Mouse (Mus musculus) urinary bladder, postnatal 25 days (tissue): ENCODE data around the gene Gch1.
A peak's percentile ranks its signal among the peaks of the same experiment; 100 is the strongest.

Experiments
- DNase-seq: peaks from one replicate; pipeline ENCODE4 v3.0.0; 2022; ENCODE audit warnings: low spot score

Gene Gch1

DNA sequence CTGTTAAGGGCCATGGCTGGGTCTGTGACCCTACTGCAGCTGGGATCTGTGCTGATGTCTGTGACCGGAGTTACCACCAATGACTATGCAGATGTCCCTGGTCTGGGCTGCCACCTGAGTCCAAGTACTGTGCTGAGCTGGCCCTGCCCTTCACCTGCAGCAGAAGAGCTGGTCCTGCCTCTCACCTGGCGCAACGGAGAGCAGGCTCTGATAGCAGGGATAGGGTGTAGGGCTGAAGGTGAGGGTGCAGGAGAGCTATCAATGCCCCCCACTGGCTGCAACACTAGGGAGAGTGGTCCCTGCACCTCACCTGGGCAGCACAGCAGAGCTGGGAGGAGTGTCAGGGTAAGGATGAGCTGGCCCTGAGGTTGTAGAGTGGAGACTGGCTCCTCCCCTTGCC is 17.4 kb upstream of the Gch1 start:
- DNase-seq = no peak

- no peak for DNase-seq
These were observed 16.2 kb upstream of the Gch1 start for GRCm38 (mm10) chr14:47205270-47205972.

GRCm38 (mm10) chr14:47197340-47197739 is 8.1 kb upstream of the Gch1 start:
- no peak for DNase-seq

GRCm38 (mm10) chr14:47196711-47197110 is 7.5 kb upstream of the Gch1 start:
- no peak for DNase-seq

- DNase-seq = no peak
These were observed 4.9 kb upstream of the Gch1 start for GRCm38 (mm10) chr14:47194096-47194495.

DNA sequence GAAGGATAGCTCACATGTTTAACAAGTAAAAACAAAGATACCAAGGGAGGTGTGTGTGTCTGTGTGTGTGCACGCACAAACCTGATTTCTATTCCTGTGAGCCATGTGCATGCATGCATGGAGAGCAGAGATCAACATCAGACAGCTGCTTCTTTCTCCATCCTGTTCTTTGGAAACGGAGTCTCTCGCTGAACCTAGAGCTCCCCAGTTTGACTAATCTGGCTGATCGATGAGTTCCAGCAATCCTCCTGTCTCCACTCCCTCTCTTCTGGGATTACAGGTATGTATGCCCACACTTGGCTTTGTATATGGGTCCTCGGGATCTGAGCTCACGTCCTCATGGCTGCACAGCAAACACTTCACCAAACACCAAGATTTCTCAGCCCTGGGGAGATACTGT is 4.3 kb upstream of the Gch1 start:
- no peak for DNase-seq

DNA sequence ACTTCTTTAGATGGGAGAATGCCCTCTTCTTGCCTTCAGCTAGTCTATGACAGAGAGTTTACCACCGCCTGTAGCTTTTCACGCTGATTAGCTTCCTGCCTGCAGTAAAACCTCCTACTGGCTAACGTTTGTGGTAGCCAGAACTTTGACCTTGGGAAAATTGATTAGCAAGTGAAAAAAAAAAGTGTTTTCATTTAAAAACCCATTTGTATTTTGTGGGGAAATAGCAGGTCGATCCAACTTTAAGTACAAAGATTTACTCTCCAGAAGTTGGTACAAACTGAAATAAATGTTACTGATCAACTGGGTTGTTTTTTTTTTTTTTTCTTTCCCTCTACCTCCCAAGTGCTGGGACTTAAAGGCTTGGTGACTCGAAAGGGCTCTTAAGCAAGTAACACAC is 2.6 kb upstream of the Gch1 start:
- DNase-seq = no peak

GRCm38 (mm10) chr14:47190626-47191025 is 1.4 kb upstream of the Gch1 start:
- no peak for DNase-seq

DNA sequence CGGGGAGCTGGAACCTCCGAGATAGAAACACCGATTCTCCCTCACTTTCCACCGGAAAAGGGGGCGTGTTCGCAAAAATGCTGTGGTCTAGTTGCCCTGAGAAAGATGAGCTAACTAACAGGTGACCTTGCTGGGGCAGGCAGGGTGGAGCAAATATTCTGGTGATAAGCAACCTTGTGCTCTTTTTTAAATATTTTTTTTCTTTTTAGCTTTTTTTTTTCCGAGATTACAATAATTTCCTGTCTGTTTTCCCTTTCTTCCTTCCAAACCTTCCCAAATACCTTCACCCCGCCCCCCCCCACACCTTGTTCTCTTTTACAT is 382 bp upstream of the Gch1 start:
- DNase-seq = no peak

DNA sequence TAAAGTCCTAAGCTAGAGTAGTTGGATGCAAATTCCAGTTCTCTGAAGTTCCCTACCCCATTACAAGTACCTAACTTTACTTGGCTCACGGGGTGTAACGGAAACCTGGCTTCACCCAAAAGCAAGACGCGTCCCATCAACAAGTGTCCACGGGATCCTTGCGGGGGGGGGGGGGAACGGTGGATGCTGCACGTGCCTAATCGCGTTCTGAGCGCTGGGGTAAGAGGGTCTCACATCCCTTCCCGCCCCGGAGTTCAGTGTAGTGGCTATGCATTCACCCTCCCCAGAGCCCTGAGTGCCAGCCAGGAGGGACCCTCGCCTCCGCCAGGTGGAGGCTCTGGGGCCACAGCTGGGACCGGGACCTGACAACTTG is 752 bp downstream of the Gch1 start:
- no peak for DNase-seq

DNA sequence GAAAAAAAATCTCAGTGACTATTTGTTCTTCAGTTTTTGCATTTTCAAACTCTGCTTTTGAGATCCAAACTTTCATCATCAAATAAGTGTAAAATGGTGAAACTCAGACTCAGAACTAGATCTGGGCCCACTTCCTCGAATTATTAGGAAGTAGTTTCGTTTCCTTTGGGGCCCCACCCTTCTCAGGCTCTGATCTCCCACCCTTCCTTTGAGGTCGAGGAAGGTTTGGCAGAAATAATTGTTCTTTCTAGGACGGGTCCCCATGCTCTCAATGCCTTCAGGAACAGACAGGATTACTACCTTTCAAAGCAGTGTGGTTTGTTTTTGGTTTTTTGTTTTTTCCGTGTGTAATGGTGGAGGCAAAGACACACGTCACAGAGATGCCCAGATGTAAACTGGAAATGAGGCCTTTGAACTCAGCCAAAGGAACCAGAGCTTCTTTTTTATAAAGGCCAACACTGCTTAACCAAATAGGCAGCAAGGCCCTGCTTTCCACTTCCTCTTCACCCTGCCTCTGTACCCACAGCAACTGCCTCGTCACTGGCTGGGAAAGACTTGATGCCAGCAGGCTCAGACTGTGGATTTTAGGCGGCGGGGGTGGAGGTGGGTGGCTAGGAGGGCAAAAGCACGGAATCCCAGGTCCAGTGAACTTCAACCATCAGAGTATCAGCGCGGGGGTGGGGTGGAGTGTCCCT is 1.4 kb downstream of the Gch1 start:
- no peak for DNase-seq

- no peak for DNase-seq
These were observed 2.0 kb downstream of the Gch1 start for GRCm38 (mm10) chr14:47187261-47187660.

DNA sequence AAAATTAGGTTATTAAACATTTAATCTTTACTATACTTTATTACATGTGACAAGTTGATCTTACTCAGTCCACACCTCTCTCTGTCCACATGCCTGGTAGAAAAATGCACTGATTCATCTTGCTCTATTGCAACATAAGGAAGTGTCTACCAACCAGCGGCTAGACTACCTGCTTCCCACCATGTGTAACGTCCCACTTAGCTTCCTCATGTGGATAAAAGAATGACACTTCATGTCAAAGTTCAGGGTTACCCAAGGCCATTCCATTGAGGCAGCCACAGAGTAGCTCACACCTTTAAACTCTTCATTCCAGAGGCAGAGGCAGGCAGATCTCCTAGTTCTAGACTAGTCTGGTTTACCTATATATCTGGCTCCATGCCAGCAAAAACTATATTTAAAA is 2.7 kb downstream of the Gch1 start:
- no peak for DNase-seq

- DNase-seq = peak; percentile 39
These were observed 7.5 kb downstream of the Gch1 start for GRCm38 (mm10) chr14:47181497-47182290.

DNA sequence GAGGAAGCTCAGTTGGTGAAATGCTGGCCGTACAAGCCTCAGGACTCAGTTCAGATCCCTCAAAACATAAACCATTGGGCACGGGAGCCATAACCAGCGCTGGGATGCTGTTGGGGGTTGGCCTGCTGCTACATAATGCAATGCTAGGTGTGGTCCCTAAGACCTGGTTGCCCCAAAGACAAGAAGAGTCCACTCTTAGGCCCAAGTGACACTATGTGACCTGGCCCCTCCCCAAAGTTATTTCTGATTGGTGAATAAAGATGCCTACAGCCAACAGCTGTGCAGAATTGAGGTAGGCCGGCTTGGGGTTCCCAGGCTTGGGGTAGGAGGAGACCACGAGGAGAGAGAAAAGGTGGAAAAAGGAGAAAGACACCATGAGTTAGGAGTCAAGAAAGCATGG is 10.4 kb downstream of the Gch1 start:
- DNase-seq = no peak

GRCm38 (mm10) chr14:47177846-47178414 is 11.3 kb downstream of the Gch1 start:
- peak; percentile 8 for DNase-seq

GRCm38 (mm10) chr14:47176226-47176625 is 13.0 kb downstream of the Gch1 start:
- no peak for DNase-seq

DNA sequence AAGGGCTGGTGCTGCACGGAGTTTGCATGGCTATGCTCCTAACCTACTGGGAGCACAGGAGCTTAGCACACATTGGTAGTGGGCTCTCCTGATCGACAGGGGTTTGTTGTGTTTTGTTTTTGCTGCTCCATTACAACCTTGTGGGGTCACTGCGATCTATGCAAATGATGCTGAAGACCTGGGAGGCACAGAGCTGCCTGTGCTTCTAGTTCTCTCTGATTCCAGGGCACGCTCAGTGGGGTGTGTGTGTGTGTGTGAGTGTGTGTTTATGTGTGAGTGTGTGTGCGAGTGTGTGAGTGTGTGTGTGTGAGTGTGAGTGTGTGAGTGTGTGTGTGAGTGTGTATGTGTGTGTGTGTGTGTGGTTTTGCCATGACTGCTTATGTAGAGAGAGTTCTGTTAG is 14.1 kb downstream of the Gch1 start:
- DNase-seq = no peak

- DNase-seq = no peak
These were observed 17.1 kb downstream of the Gch1 start for GRCm38 (mm10) chr14:47172073-47172472.

GRCm38 (mm10) chr14:47170499-47171109 is 18.6 kb downstream of the Gch1 start:
- no peak for DNase-seq

DNA sequence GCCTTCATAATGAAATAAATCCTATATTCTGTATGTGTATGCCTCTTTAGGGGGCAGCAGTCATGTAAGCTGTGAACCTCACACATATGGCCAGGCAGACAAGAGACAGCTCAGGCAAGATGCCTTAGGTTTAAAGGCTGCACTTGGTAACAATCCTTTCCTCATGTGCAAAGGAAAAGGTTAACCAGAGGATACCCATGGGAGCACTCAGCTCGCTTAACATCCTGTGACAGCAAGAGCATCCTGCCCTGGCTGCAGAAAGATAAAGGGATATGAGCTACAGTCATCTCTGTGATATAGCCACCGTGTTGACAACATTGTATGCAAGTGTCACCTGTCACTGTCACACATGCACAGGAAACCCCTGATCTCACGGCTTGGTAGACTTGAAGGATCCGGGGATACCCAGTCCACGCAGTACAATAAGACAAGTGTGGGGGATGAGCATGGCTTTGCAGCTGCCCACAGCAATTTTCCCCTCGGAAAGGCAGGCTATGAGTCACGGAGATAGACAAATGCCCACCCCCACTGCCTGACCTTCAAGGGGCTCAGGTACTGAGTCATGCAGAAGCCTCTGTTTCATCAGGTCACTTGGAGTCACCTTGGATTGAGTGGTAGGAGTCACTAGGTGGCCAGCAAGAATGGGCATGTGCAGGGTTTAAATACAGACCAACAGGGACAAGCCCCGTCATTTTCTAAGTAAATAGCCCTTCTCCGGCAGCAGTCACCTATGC is 19.4 kb downstream of the Gch1 start:
- DNase-seq = no peak

GRCm38 (mm10) chr14:47165741-47166140 is 23.5 kb downstream of the Gch1 start:
- DNase-seq = no peak
